In the genomic region with DNA sequence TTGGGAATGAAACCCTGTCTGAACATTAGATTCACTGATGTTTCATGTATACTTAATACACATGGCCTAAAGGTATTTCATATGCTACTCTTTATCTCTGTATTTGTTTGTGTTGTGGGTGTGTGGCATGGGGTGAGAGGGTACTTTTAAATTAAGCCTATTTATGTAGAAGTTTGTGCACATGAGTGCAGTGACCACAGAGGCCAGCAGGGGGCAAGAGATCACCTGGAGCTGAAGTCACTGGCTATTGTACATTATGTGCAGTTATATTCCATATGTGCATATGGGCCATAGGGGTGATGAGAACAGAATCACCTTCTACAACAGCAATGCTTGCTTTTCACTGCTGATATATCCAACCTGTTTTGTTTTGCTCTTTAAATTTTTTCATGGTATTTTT, we compare ENCODE assay signal across 16 mouse cellular contexts. TPM values are rescaled to one million over a fixed set of nuclear protein-coding genes. Genes with fewer than 3 reads are reported as not detected.
DNase-seq lines count a peak whose midpoint lies in the region; TF ChIP-seq lines count a peak whose summit lies in the region.
"Had no signal": no experiment of that assay in that cellular context is flagged by ENCODE, and none has a peak within 500 bp of the region (broad histone marks: within the 10 kb centered on the region; RNA-seq: fewer than 3 reads in every experiment).

No protein-coding gene starts in this region.

- TF ChIP-seq CTCF in heart, adult 2 months (IDR thresholded peaks at IDR 0.05): peak; percentile 54
- TF ChIP-seq CTCF in testis, adult 2 months (IDR thresholded peaks at IDR 0.05; ENCODE audit: control insufficient read depth, insufficient read depth, insufficient replicate concordance, low read depth, low read length): peak; percentile 9; the same call in 1 of the 2 replicates

- no peaks in the 10 kb centered on the region for H3K79me2 ChIP-seq in heart, adult 2 months (replicated peaks; ENCODE audit: control insufficient read depth, insufficient read depth, low read length)

- no peak overlapping the region for H3K27ac ChIP-seq in heart, adult 2 months
- no peak overlapping the region for H3K27ac ChIP-seq in testis, adult 2 months (ENCODE audit: control insufficient read depth, insufficient read depth, low read depth, low read length)
- H3K27ac ChIP-seq: hindbrain, embryonic 13.5 days; midbrain, embryonic 13.5 days had no signal

- H3K9ac ChIP-seq in heart, adult 2 months (ENCODE audit: low read depth, low read length): no peak overlapping the region
- H3K9ac ChIP-seq: hindbrain, embryonic 13.5 days; midbrain, embryonic 13.5 days had no signal

- H3K36me3 ChIP-seq in heart, adult 2 months (ENCODE audit: control insufficient read depth, insufficient read depth, low read length): no peaks in the 10 kb centered on the region
- H3K36me3 ChIP-seq in testis, adult 2 months (ENCODE audit: control insufficient read depth, insufficient read depth, low read length): no peaks in the 10 kb centered on the region
- H3K36me3 ChIP-seq: hindbrain, embryonic 13.5 days; midbrain, embryonic 13.5 days had no signal

- no peaks in the 10 kb centered on the region for H3K4me1 ChIP-seq in heart, adult 2 months (ENCODE audit: control insufficient read depth, insufficient read depth, low read length)
- peaks cover 3% of the 10 kb centered on the region; the same call in 1 of the 2 replicates for H3K4me1 ChIP-seq in testis, adult 2 months (ENCODE audit: control insufficient read depth, insufficient read depth, low read length)
- H3K4me1 ChIP-seq: hindbrain, embryonic 13.5 days; midbrain, embryonic 13.5 days had no signal

- DNase-seq in heart, adult 2 months: no peak
- no peak for DNase-seq in heart, postnatal 25 days (ENCODE audit: low spot score)
- no peak for DNase-seq in testis, postnatal 10 days (ENCODE audit: low spot score)
- peak; percentile 54 for DNase-seq in induced T-regulatory cell, adult 2 months (ENCODE audit: low read depth)
- DNase-seq in thymus, postnatal 25 days: peak; percentile 31
- no peak for DNase-seq in left cerebral cortex, postnatal 25 days (ENCODE audit: low spot score in 2 of 2)
- DNase-seq in adrenal gland, adult (ENCODE audit: inconsistent age in 2 of 2, low spot score in 1 of 2): no peak
- DNase-seq: adrenal gland, postnatal 14 days; cerebellum, adult 18-20 months; heart, adult 11 months; spleen, adult 18-20 months had no signal

- TF ChIP-seq POLR2A in heart, adult 2 months (IDR thresholded peaks at IDR 0.05; ENCODE audit: insufficient read depth, low read depth, low read length): no peak
- TF ChIP-seq POLR2A in testis, adult 2 months (IDR thresholded peaks at IDR 0.05; ENCODE audit: control insufficient read depth, low read depth, low read length): no peak

- H3K27me3 ChIP-seq in heart, adult 2 months (ENCODE audit: control insufficient read depth, insufficient read depth, low read length): no peaks in the 10 kb centered on the region; the same call in 1 of the 2 replicates
- H3K27me3 ChIP-seq in testis, adult 2 months (ENCODE audit: control insufficient read depth, insufficient read depth, low read length): no peaks in the 10 kb centered on the region
- H3K27me3 ChIP-seq: hindbrain, embryonic 13.5 days; midbrain, embryonic 13.5 days had no signal

- H3K4me3 ChIP-seq in heart, adult 2 months: no peak overlapping the region
- H3K4me3 ChIP-seq in testis, adult 2 months (ENCODE audit: control insufficient read depth, low read depth, low read length): no peak overlapping the region; the same call in 1 of the 2 replicates
- H3K4me3 ChIP-seq: hindbrain, embryonic 13.5 days; midbrain, embryonic 13.5 days had no signal

- intact Hi-C loops in heart, adult 2 months (cut with DNase I): no loop called here
- intact Hi-C loops in heart, postnatal 25 days (cut with DNase I): no loop called here
- intact Hi-C loops in left cerebral cortex, postnatal 25 days (cut with DNase I): no loop called here

- TF ChIP-seq EP300 in heart, adult 2 months (IDR thresholded peaks at IDR 0.05; ENCODE audit: insufficient read depth, low read depth, low read length): no peak

RNA-seq across cellular contexts. Expression of a gene that starts 17.1 kb away (rescaled TPM):
- 10 to 100 TPM; 18.7 to 20.4 TPM for total RNA-seq in heart, adult 2 months (2021)
- polyA plus RNA-seq in heart, adult 2 months (2012; rRNA removed): 12.3 and 15.3 TPM in 2 replicates
- total RNA-seq in heart, postnatal 25 days (2021): 10 to 100 TPM; 20.0 to 20.3 TPM
- 6.7 and 8.2 TPM in 2 replicates for polyA plus RNA-seq in testis, adult 2 months (2012; rRNA removed)
- 10 to 100 TPM; 43.8 to 45.2 TPM for total RNA-seq in left cerebral cortex, postnatal 25 days (2021)

RNA-seq across cellular contexts. Expression of a gene that starts 22.5 kb away (rescaled TPM):
- under 1 TPM; 0.57 TPM for total RNA-seq in heart, adult 2 months (2021)
- polyA plus RNA-seq in heart, adult 2 months (2012; rRNA removed): 0.41 and 0.53 TPM in 2 replicates
- total RNA-seq in heart, postnatal 25 days (2021): under 1 TPM; 0.34 to 0.67 TPM
- 0.13 and 0.46 TPM in 2 replicates for polyA plus RNA-seq in testis, adult 2 months (2012; rRNA removed)
- total RNA-seq in left cerebral cortex, postnatal 25 days (2021): not detected
- total RNA-seq: layer of hippocampus, adult 8-10 months had no signal
- polyA plus RNA-seq: embryonic facial prominence, embryonic 11.5 days; hindbrain, embryonic 13.5 days; midbrain, embryonic 13.5 days had no signal

Comparison
In these comparisons a context has a peak if more than half of its experiments do, and no peak if none do; other contexts are left out.
1. DNase-seq: peak in induced T-regulatory cell, adult 2 months (single experiment) and thymus, postnatal 25 days (single experiment); none in heart, adult 2 months (0 of 2), heart, postnatal 25 days (single experiment), testis, postnatal 10 days (single experiment), left cerebral cortex, postnatal 25 days (0 of 2) and adrenal gland, adult (0 of 2).